Mouse (Mus musculus) thymus, postnatal 4 days (tissue): Measurements from ENCODE around the gene Toporsl.

Experiments used
- DNase-seq: peaks from one replicate; pipeline ENCODE4 v3.0.0; 2021

The Toporsl gene

GRCm38 (mm10) chr4:52595927-52596326 is at the start of gene Toporsl:
Gene Toporsl, plus strand, starts transcription at chr4:52596274.
- DNase-seq, result no peak

GRCm38 (mm10) chr4:52557672-52558071 is 38.4 kb upstream of the Toporsl start:
- DNase-seq, result no peak

GRCm38 (mm10) chr4:52558080-52558479 is 38.0 kb upstream of the Toporsl start:
- DNase-seq, result no peak

- no peak for DNase-seq
Observed at GRCm38 (mm10) chr4:52563859-52564258, 32.2 kb upstream of the Toporsl start.

GRCm38 (mm10) chr4:52586194-52586734 is 9.8 kb upstream of the Toporsl start:
- no peak for DNase-seq

- DNase-seq, result no peak
Observed at GRCm38 (mm10) chr4:52593821-52594356, 2.2 kb upstream of the Toporsl start.

- no peak for DNase-seq
Observed at GRCm38 (mm10) chr4:52594632-52595031, 1.4 kb upstream of the Toporsl start.

- DNase-seq, result no peak
Observed at GRCm38 (mm10) chr4:52598180-52598881, 2.3 kb downstream of the Toporsl start.

GRCm38 (mm10) chr4:52606923-52607322 is 10.8 kb downstream of the Toporsl start:
- no peak for DNase-seq

- no peak for DNase-seq
Observed at GRCm38 (mm10) chr4:52634986-52635385, 38.9 kb downstream of the Toporsl start.

- DNase-seq, result no peak
Observed at GRCm38 (mm10) chr4:52647791-52648190, 51.7 kb downstream of the Toporsl start.

GRCm38 (mm10) chr4:52659701-52660100 is 63.6 kb downstream of the Toporsl start:
- no peak for DNase-seq

GRCm38 (mm10) chr4:52660701-52661117 is 64.6 kb downstream of the Toporsl start:
- DNase-seq, result no peak

GRCm38 (mm10) chr4:52661311-52661710 is 65.2 kb downstream of the Toporsl start:
- DNase-seq, result no peak
